Mouse (Mus musculus) brain, embryonic 14.5 days (tissue): Measurements from ENCODE around the gene Elavl1. TPM values are rescaled to one million over a fixed set of nuclear protein-coding genes. Genes with fewer than 3 reads are reported as not detected.
A peak's percentile ranks its signal among the peaks of the same experiment; 100 is the strongest.
"Not testable (repeated sequence)": the region's sequence is repeated elsewhere in the genome, so short reads cannot be mapped to it uniquely, and the experiment has no call there.

Source experiments
- DNase-seq: peaks from one replicate; pipeline ENCODE4 v3.0.0-alpha.2; 2011; ENCODE audit warnings: low read depth
- CTCF ChIP-seq: fragments of 200-500 bp; IDR thresholded peaks from 2 replicates; pipeline ENCODE4 v1.5.1; 2012; ENCODE audit warnings: inconsistent platforms, mild to moderate bottlenecking, moderate library complexity, borderline replicate concordance; ENCODE audit not compliant: insufficient read depth, insufficient read length; ENCODE audit errors: extremely low read depth
- POLR2A ChIP-seq: fragments of 200-500 bp; IDR thresholded peaks from 2 replicates; pipeline ENCODE4 v1.6.1; 2012; ENCODE audit warnings: mild to moderate bottlenecking, inconsistent platforms, borderline replicate concordance; ENCODE audit not compliant: poor library complexity, insufficient read depth, insufficient read length, severe bottlenecking; ENCODE audit errors: extremely low read depth
- polyA plus RNA-seq: library from polyadenylated mRNA; depleted of rRNA; stranded (reverse); fragments of >200 nt; gene quantifications from 2 replicates; pipeline ENCODE4 v1.2.3, GENCODE M21; 2012

Gene Elavl1
- polyA plus RNA-seq, 1 experiment = 63.9 TPM

DNA sequence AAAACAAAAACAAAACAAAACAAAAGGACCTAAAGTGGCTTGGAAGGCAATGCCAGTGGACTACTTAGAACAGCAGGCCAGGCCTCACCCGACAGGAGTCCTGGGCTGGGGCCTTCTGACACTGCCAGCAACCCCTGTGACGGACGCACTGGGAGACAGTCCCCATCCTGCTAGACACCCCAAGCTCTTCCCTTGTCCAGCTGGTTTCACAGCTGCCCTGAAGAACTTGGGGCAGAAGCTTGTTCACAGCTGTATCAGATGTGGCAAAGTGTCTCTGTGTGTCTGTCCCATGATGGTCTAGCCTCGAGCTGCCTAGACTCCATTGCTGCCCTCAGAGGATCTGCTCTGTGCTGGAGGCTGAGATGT lies 65.4 kb downstream of the Elavl1 start:
- DNase-seq = no peak
- TF ChIP-seq CTCF = no peak
- no peak for TF ChIP-seq POLR2A

DNA sequence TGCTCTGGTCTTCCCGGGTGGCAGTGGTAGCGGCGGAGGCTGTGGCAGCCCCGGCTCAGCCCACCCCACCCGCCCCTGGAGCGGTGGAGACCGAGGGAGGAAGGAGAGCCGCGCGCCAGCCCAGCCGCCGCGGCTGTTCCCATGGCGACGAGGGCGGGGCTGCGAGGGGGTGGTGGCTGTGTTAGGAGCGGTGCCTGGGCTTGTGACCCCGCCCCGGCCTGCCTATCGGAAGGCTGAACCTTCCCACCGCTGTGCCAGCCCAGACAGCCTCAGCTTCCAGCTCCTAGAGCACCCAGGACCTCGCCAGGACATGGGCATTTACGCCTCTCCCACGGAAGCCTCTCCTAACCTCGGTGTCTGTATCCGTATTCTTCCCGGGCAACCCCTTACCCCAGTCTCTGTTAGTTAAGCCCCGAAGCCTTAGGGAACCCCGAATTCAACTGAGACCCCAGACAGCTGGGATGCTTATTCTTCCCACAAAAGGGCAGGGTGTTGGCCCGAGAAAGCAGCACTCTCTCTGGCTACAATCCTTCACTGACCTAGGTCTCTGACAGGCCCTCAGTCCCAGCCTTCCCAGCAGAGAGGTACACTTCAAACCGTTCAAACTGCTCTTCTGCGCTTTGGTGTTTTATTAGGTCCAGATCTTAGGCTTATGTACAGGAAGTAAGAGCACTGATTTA lies 65.9 kb downstream of the Elavl1 start, which contains the start of gene Ctxn1:
TSS of gene Ctxn1 (minus strand) at position 150 of the 680 bp plus-strand sequence.
- TF ChIP-seq POLR2A (peak; percentile 63), CTCF (no peak)
- DNase-seq = peak; percentile 97

DNA sequence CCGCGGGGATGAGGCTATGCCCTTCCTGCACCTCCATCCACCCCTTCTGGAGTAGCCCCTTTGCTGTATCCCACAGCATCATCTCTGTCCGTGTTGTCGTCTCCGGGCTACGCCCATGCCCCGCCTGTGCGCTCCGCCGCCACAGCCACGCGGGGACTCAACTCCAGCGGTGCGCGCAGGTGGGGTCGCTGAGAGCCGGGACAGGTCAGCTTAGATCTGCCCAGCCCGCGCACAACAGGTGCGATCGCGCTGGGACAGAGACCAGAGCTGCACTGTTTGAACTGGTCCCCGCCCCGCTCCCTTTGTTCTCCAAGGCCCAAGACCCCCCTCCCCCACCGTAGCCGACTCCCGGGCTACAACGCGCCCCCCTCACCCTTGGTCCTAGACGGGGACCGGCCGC lies 66.5 kb downstream of the Elavl1 start:
- TF ChIP-seq POLR2A = no peak
- no peak for TF ChIP-seq CTCF
- DNase-seq = no peak

DNA sequence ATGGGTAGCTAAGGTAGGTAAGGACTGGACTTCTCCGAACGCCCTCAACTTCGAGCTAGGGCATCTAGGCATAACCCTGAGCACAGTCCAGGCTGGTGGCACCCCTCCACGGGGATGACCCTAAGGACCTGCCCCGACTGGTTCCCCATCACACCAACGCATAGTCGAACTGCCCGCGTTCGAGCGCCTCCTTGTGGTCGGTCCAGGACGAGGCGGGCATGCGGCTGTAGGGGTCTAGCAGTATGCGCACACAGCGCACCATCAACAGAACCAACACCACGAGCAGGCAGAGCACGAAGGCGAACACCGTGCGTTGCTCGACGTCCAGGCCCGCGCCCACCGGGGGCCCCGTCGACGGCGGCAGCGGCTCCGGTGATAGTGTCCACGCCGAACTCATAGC lies 67.0 kb downstream of the Elavl1 start:
- peak; percentile 89 for DNase-seq
- TF ChIP-seq CTCF (peak; percentile 94), POLR2A (no peak)

DNA sequence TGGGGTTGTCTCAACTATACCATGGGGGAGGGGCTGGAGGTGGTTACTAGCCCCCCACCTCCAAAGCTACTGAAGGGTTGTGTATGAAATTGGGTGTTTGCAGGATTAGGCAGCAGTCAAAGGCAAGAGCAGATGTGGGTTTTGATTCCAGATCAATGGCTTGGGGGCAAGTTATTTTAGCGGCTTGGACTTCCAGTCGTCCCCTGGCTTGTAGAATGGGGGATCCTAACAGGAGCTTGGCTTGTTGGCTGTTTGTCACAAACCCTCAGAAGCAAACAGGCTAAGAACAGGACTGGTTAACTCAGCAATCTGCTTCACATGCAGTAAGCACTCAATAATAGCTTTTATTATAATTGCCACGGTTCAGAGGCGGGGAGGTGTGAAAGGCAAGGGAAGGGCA lies 67.9 kb downstream of the Elavl1 start:
- TF ChIP-seq CTCF (no peak), POLR2A (no peak)
- DNase-seq = no peak

DNA sequence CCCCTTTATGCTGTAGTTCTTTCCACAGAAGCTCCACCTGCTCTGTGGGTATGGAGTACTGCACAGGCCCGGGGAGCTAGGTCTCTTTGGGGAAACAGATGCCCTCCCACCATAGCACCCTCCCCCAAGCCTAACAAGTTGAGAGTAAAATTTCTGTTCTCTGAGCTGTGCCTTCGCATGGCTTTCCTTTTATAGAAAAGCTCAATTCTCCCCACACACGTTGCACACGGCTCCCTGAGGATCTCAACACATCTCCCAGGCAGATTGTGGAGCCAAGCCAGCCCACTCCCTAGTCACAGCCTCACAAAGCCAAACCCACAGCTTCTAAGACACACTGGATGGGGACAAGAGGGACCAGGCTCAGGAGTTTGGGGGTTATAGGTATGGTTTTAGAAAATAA lies 68.3 kb downstream of the Elavl1 start:
- peak; percentile 44 for DNase-seq
- TF ChIP-seq POLR2A (no peak), CTCF (no peak)

DNA sequence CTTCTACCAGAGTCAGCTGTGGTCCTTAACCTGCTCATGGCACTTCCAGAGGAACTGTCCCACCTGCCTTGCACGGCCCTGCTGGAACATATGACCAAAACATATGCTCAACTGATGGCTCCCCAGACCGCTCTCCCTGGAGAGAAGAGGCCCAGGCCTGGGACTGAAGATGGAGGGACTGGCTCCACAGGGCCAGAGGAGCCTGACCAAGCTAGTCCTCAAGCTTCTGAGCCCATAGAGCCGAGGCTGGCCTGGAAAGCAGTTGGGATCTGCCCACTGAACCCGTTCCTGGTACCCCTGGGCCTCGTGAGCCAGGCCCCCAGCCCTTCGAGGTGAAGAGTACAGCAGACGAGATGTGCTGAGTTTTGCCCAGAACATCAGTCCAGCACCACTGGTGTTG lies 69.7 kb downstream of the Elavl1 start:
- DNase-seq = not testable (repeated sequence)

DNA sequence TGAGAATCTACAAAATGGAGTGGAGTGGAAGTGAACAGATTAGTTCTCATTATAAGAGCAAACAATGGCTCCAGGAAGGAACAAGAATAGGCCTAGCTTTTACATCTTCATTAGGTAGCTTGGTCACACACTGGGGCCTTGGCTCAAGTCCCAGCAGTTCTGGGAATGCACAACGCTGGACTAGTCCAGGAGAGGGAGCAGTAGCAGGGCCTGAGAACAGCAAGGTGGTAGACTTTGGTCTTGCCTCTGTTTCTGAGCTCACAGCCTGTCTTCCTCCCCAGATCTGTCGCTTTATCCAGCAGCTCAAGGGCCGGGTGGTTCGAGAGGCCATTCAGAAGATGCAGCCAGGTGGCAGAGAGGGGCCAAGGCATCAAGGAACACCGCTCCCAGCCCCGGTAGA lies 71.2 kb downstream of the Elavl1 start:
- DNase-seq = peak; percentile 93
- TF ChIP-seq CTCF = peak; percentile 51; the same call in 1 of the 2 replicates
- TF ChIP-seq POLR2A = no peak

DNA sequence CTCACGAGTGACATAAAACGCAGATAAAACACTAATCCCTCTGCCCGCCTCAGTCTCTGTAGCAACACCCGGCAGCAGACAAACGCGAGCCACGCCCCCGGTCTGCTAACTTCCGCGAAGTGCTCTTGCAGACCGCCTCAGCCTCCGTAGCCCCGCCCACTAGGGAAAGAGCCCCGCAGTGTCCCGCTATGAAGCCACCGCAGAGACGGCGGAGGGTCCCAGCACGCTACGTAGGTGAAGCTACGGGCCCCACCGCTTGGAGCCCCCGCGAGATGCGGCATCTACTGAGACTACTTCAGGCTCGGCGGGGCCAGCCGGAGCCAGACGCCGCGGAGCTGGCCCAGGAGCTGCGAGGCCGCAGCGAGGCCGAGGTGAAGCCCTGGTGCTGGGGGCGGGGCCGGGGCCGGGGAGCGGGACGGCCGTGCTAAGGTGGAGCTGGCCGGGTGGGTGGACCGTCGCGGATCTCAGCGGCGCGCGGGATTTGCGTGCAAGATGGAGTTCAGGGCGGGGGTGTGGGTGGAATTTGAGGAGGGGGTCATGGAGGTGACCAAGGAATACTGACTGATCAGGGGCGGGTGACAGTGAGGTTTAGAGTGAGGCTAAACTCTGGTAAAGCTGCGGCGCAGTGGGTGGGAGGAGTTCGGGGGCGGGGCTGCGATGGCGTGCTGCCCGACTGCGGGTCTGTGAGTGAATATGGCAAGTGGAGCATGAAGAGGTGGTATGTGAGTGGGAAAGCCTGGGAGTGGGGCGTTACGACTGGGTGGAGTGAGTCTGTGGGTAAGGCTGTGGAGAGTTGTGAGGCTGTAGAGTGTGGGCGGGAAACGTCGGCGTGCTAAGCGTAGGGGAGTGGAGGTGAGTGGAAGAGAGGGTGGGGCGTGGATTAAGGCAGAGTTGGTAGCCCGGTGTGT lies 72.0 kb downstream of the Elavl1 start, which contains the start of gene Snapc2:
TSS of gene Snapc2 (plus strand) at position 147 of the 908 bp plus-strand sequence.
- TF ChIP-seq POLR2A (peak; percentile 50; the same call in 1 of the 2 replicates), CTCF (no peak)
- DNase-seq = peak; percentile 98

DNA sequence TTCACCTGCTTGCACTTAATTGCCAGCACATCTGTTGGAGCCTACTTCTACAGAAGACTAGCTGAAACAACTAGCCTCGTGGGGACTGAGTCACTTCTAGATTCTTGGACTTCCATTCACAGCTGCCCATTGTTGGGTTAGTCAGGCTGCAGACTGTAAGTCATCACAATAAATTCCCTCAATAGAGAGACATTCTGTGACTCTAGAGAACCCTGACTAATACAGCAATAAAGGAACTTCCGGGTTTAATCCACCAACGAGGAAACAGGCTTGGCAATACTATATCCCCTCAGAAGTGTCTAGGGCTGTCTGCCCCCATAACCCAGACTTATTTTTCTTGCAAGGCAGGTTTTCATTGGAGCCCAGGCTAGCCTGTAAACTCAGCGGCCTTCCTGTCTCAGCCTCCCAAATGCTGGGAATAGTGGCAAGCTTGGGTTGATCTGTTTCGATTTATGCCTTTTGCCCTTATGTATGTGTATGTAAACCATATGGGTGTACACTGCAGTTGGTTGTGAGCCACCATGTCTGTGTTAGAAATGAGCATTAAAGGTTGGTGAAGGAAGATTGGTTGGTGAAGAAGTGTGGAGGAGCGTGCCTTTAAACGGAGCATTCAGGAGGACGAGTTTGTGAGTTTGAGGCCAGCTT lies 73.0 kb downstream of the Elavl1 start:
- no peak for DNase-seq
- TF ChIP-seq CTCF = no peak
- TF ChIP-seq POLR2A = no peak

DNA sequence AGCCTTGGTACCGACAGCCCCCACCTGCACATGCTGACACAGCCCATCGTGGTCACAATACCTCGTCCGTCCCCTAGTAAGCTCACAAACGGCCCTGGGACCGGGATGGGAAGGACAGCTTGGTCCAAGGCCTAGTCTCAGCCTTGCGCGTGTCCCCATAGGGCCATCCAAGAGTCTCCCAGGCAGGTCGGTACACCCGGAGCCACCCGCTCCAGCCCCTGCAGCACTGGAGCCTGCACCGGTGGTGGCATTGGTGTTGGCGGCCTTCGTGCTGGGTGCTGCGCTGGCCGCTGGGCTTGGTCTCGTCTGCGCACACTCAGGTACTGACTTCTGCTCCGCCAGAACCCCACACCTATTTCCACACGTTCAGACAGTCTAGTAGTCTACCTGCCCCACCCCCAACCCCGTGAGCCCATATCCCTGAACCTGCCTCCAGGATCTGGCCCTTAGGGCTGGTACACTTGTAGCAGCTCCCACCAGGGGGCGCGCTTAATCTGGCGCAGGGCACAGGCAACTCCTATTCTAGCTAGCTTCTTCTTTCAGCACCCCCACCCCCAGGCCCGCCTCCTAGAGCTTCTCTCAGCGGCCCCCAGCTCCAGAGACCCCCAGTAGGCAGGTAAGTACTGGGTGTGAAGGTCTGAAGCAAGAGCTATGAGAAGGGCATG lies 74.8 kb downstream of the Elavl1 start:
- TF ChIP-seq POLR2A (no peak), CTCF (peak; percentile 85)
- peak; percentile 82 for DNase-seq
